Mouse (Mus musculus) hindbrain, embryonic 14.5 days (tissue): ENCODE measurements at regions not wholly inside any gene's neighbourhood (a gene's known extent, or its start where the extent isn't known, plus 50 kb on each side); places are given as distances from the start of the nearest gene placed in this dataset.

Source experiments
- ATAC-seq: fragments of 200-750 bp; cut with Nextera tagmentation; 2 replicates; pipeline ENCODE4 v1.8.0; 2017; ENCODE audit warnings: moderate number of reproducible peaks, mild to moderate bottlenecking, moderate TSS enrichment, moderate library complexity; ENCODE audit not compliant: low FRiP score
- DNase-seq: peaks from one replicate; pipeline ENCODE4 v3.0.0-alpha.2; 2015; ENCODE audit warnings: low spot score
- H3K27ac ChIP-seq: fragments of 300-500 bp; sonication (generic); 2 replicates; pipeline ENCODE4 v1.5.1; 2014; ENCODE audit warnings: mild to moderate bottlenecking, moderate library complexity
- H3K27me3 ChIP-seq: fragments of 300-500 bp; sonication (generic); 2 replicates; pipeline ENCODE4 v1.6.1; 2014; ENCODE audit warnings: mild to moderate bottlenecking, low read length, mixed read lengths; ENCODE audit not compliant: control insufficient read depth, insufficient read depth
- H3K36me3 ChIP-seq: fragments of 300-500 bp; sonication (generic); replicated peaks from 2 replicates; pipeline ENCODE4 v1.6.1; 2014; ENCODE audit not compliant: control insufficient read depth, insufficient read depth
- H3K4me1 ChIP-seq: fragments of 300-500 bp; sonication (generic); replicated peaks from 2 replicates; pipeline ENCODE4 v1.6.1; 2014; ENCODE audit warnings: antibody characterized with exemption, low read length, mixed read lengths; ENCODE audit not compliant: control insufficient read depth, insufficient read depth
- H3K4me2 ChIP-seq: fragments of 300-500 bp; sonication (generic); replicated peaks from 2 replicates; pipeline ENCODE4 v1.6.1; 2014; ENCODE audit warnings: mild to moderate bottlenecking, moderate library complexity
- H3K4me3 ChIP-seq: fragments of 300-500 bp; sonication (generic); replicated peaks from 2 replicates; pipeline ENCODE4 v1.5.1; 2014; ENCODE audit warnings: mild to moderate bottlenecking, low read length
- H3K9ac ChIP-seq: fragments of 300-500 bp; sonication (generic); 2 replicates; pipeline ENCODE4 v1.6.1; 2014
- H3K9me3 ChIP-seq: fragments of 300-500 bp; sonication (generic); 2 replicates; pipeline ENCODE4 v1.6.1; 2016; ENCODE audit warnings: low read length; ENCODE audit not compliant: control insufficient read depth
- WGBS: fragments of 180-500 bp; shearing (Covaris S2); extraction: QIAGEN DNeasy Blood & Tissue Kit; methylation state at CpG from one replicate; pipeline ENCODE4 v1.1.7; 2014; 5-methylcytosine and 5-hydroxymethylcytosine counted together

DNA sequence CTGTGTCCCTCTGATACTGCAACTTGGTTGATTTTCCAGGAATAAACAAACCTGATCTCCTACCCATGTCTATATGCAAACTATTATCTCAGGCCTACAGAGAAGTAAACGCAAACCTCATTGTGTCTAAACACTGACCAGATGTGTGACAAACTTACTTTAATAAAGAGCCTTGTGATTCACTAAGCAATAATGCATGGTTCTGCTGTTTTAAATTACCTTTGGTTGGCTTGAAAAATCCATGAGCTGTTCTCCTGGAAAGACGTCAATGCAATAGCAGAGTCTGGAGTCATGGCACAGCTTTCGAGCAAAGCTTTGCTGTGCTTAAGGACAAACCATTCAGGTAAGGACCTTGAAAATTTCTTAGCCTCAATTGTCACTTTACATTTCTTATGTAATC is 95.4 kb upstream of the Dusp10 start:
- no peaks in the 10 kb centered on the region for H3K4me1 ChIP-seq
- no peak overlapping the region for H3K27ac ChIP-seq
- no peak for DNase-seq
- no peak for ATAC-seq
- WGBS: 95% methylated on average over 3 of the region's 3 CpGs
- no peaks in the 10 kb centered on the region for H3K9me3 ChIP-seq
- no peak overlapping the region for H3K4me3 ChIP-seq
- no peak overlapping the region for H3K9ac ChIP-seq
- H3K4me2 ChIP-seq: no peak overlapping the region
- H3K27me3 ChIP-seq: no peaks in the 10 kb centered on the region
- H3K36me3 ChIP-seq: no peaks in the 10 kb centered on the region

DNA sequence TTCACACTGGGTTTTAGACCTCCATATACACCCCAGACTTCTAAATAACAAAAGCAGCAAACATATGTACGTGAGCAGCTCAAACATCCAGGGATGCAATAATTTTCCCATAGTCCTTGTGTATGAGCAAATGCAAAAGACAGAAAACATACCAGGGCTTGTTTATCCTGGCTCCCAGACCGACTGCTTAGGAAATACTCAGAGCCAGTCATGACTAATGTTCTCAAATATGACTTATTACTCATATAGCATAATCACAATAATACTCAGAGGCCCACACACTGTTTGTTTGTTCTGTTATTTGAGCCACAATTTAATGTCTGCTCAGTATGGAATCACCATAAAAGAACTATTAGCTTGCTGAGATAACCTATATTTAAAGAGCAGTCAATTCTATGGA is 91.8 kb upstream of the Dusp10 start:
- Histone ChIP-seq H3K27ac (no peak overlapping the region), H3K4me1 (no peaks in the 10 kb centered on the region), H3K9me3 (no peaks in the 10 kb centered on the region), H3K27me3 (no peaks in the 10 kb centered on the region), H3K36me3 (no peaks in the 10 kb centered on the region), H3K4me2 (no peak overlapping the region), H3K4me3 (no peak overlapping the region), H3K9ac (no peak overlapping the region)
- no peak for DNase-seq
- WGBS: 75% methylated on average over 2 of the region's 2 CpGs
- ATAC-seq: no peak

DNA sequence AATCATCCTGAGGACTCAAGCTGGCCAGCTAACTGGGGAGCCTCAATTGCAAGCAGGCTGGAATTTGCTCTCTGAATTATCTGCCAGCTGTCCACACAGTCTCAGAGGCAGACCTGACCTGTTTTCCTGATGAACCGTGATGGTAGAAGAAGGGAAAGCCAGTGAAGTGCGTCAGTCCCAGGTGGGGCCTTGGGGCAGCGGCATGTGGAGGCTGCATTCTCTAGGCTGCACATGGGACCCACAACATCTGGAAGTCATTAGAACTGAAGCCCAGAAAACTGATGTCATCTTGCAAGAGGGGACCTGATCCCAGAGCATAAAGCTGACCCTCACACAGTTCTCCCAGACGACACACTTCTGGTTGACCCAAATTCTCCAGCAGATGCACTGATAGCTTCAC is 84.6 kb upstream of the Dusp10 start:
- Histone ChIP-seq H3K36me3 (no peaks in the 10 kb centered on the region), H3K27ac (no peak overlapping the region), H3K9ac (no peak overlapping the region), H3K4me1 (no peaks in the 10 kb centered on the region), H3K4me2 (no peak overlapping the region), H3K9me3 (no peaks in the 10 kb centered on the region), H3K27me3 (no peaks in the 10 kb centered on the region), H3K4me3 (no peak overlapping the region)
- no peak for DNase-seq
- WGBS: 76% methylated on average over 4 of the region's 4 CpGs
- no peak for ATAC-seq

DNA sequence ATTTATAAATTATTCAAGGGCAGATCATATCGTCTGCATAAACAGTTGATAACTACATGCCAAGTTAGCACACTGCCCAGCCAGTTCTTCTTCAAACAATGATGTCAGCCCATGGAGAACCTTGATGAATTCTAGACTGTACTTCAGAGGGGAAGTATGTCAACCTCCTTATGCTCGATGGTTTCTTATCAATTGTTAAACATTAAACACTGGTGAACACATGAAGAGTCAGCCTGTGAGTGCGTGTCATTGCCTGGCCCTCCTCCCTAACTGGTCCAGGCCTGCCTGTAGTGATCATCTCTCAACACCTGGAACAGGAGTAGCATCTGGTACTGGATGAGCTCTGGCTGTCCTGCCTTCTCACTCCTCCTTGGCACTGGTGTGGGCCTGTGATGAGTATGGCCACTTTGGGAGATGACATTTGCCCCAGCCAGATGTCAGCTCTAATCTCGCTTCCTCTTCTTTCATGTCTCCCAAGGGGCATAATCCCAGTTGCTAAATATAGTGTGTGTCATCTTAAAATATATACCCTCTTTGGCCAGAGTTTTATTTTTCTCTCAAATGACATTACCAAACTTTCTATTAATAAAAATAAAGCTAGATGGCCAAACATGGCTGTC is 82.6 kb upstream of the Dusp10 start:
- H3K27ac ChIP-seq: no peak overlapping the region
- H3K36me3 ChIP-seq: no peaks in the 10 kb centered on the region
- no peak overlapping the region for H3K4me3 ChIP-seq
- H3K9ac ChIP-seq: no peak overlapping the region
- 88% methylated on average over 4 of the region's 4 CpGs for WGBS
- H3K4me1 ChIP-seq: no peaks in the 10 kb centered on the region
- H3K9me3 ChIP-seq: no peaks in the 10 kb centered on the region
- H3K4me2 ChIP-seq: no peak overlapping the region
- ATAC-seq (no peak), DNase-seq (no peak)
- H3K27me3 ChIP-seq: no peaks in the 10 kb centered on the region

DNA sequence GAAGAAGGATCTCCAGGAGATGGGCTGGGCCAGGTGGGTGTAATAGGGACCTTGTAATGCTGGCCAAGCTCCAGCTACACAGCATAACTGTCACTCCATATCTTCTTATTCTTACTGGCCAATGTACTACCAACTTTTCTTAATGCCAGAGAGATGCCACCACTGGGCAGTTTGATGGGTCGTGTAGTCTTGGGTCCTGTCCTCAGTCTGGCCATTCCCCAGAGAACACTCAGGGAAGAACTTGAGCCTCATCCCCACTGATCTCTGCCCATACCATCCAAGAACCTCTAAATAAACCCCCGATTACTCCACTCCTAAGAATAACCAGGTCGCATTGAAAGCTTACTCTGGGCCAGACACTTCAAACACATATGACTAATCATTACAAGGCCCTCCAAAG is 82.0 kb upstream of the Dusp10 start:
- ATAC-seq: no peak
- H3K9me3 ChIP-seq: no peaks in the 10 kb centered on the region

DNA sequence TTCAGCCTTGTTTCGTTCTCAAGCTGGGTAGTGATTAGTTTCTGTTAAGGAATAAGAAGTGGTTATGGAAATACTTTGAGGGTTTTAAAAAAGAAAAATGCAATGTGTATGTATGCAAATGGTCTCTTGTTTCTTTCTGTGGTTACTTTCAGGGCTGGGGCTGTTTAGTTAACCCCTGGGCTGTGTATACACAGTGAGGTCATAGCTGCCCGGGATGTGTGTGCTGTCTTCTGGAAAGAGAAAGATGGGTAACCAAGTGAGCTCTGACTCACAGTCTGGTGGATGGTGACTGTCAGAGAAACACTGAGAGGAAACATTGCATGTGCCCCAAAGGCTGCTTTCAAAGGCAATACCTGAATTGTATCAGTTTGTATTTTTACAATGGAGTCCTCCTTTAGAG is 79.3 kb upstream of the Dusp10 start:
- no peak overlapping the region for H3K9ac ChIP-seq
- WGBS: 89% methylated on average over 2 of the region's 2 CpGs
- no peak overlapping the region for H3K4me2 ChIP-seq
- no peak overlapping the region for H3K27ac ChIP-seq
- no peaks in the 10 kb centered on the region for H3K4me1 ChIP-seq
- DNase-seq (no peak), ATAC-seq (no peak)
- no peaks in the 10 kb centered on the region for H3K27me3 ChIP-seq
- no peaks in the 10 kb centered on the region for H3K36me3 ChIP-seq
- H3K4me3 ChIP-seq: no peak overlapping the region
- no peaks in the 10 kb centered on the region for H3K9me3 ChIP-seq

More for the DNA sequence above, 82.0 kb upstream of the Dusp10 start:
- Histone ChIP-seq H3K4me3 (no peak overlapping the region), H3K36me3 (no peaks in the 10 kb centered on the region), H3K27me3 (no peaks in the 10 kb centered on the region), H3K4me2 (no peak overlapping the region), H3K4me1 (no peaks in the 10 kb centered on the region), H3K27ac (no peak overlapping the region), H3K9ac (no peak overlapping the region)
- 65% methylated on average over 3 of the region's 3 CpGs for WGBS
- no peak for DNase-seq

DNA sequence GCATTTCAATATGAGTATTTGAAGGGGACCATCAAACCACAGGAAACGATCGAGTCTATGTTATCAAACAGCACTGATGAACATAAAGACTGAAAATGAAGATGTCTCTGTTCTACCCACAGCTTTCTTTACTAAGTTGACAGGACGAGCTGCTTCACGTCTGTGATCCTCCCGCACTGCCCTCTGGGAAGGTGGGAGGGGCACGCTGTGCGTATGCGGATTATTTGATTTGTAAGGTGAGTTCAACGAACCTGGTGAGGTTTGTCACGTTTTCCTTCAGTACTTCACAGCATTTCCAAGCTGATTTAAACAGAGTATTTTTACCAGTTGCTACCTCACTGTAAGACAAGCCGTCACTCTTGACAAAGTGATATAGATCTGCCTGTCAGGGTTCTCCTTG is 75.9 kb upstream of the Dusp10 start:
- DNase-seq (no peak), ATAC-seq (no peak)
- Histone ChIP-seq H3K4me3 (no peak overlapping the region), H3K9me3 (no peaks in the 10 kb centered on the region), H3K36me3 (no peaks in the 10 kb centered on the region), H3K4me1 (no peaks in the 10 kb centered on the region), H3K9ac (no peak overlapping the region), H3K27me3 (no peaks in the 10 kb centered on the region), H3K27ac (no peak overlapping the region), H3K4me2 (no peak overlapping the region)
- WGBS: 93% methylated on average over 11 of the region's 11 CpGs

DNA sequence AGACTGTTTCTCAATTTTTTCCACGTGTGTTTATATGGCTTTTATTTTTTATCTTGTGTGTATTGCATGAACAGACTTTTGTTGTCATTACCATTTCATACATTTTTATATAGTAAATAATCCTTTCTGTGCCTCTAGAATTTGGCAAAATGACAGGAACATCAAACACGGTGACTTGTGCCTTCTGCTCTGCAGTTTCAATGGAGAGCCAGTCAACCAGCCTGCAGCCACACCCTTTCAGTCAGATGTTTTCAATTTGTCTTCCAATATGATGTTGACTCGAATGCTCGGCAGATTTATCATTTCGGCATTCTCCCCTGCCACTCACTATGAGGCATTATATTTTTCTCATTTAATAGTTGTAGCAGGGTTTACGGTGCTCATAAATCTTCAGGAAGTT is 74.7 kb upstream of the Dusp10 start:
- no peak for DNase-seq
- Histone ChIP-seq H3K4me1 (no peaks in the 10 kb centered on the region), H3K4me3 (no peak overlapping the region), H3K4me2 (no peak overlapping the region), H3K9ac (no peak overlapping the region), H3K9me3 (no peaks in the 10 kb centered on the region), H3K27ac (no peak overlapping the region), H3K27me3 (no peaks in the 10 kb centered on the region), H3K36me3 (no peaks in the 10 kb centered on the region)
- no peak for ATAC-seq
- 85% methylated on average over 6 of the region's 6 CpGs for WGBS

DNA sequence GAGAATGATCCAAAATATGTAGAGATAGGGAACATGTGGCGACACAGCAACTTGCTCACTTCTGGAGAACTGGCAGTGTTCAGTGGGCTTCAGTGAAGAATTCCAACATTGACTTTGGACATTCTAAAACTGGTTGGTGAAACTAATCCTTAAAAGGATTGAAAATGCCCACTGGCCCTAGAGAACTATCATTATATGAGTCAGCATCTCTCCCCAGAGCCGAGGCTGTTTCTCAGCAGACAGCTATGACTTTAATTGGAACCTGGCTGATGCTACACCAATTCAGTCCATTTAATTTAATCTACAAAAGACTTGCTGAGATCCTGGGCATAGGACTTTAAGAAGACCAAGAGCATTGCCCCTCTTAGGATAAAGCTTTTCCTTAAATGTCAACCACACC is 72.4 kb upstream of the Dusp10 start:
- Histone ChIP-seq H3K36me3 (no peaks in the 10 kb centered on the region), H3K9ac (no peak overlapping the region), H3K4me3 (no peak overlapping the region), H3K27ac (no peak overlapping the region), H3K4me2 (no peak overlapping the region), H3K27me3 (no peaks in the 10 kb centered on the region), H3K9me3 (no peaks in the 10 kb centered on the region), H3K4me1 (no peaks in the 10 kb centered on the region)
- DNase-seq (no peak), ATAC-seq (no peak)
- 88% methylated on average over 2 of the region's 2 CpGs for whole genome bisulfite sequencing

DNA sequence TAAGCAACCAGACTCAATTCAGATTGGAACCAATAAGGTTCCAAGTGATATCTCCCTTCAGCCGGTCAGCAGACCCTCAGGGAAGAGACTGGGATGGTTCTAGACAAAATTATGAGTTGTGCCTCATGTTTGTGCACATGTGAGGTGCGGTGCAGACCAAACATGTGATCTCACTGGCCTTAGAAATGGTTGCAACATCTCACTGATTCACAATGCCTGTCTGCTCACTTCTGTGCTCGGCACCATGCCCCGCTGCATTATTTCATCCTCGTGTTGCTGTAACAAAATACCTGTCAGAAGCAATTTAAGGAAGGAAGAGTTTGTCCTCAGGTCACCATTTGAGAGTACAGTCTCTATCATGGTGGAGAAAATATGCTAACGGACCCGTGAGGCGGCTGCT is 66.9 kb upstream of the Dusp10 start:
- Histone ChIP-seq H3K4me1 (no peaks in the 10 kb centered on the region), H3K4me2 (no peak overlapping the region), H3K4me3 (no peak overlapping the region), H3K27ac (no peak overlapping the region), H3K36me3 (no peaks in the 10 kb centered on the region), H3K9ac (no peak overlapping the region), H3K9me3 (no peaks in the 10 kb centered on the region), H3K27me3 (no peaks in the 10 kb centered on the region)
- ATAC-seq (no peak), DNase-seq (no peak)
- WGBS: 82% methylated on average over 8 of the region's 8 CpGs
